Mouse (Mus musculus) hindbrain, postnatal 0 days (tissue): Measurements from ENCODE around the gene Ndufb6. TPM values are rescaled to one million over a fixed set of nuclear protein-coding genes. Genes with fewer than 3 reads are reported as not detected.

Source experiments
- ATAC-seq: fragments of 200-750 bp; cut with Nextera tagmentation; 2 replicates; pipeline ENCODE4 v1.8.0; 2017; ENCODE audit warnings: mild to moderate bottlenecking, moderate TSS enrichment, moderate library complexity
- DNase-seq: peaks from one replicate; pipeline ENCODE4 v3.0.0-alpha.2; 2015; ENCODE audit warnings: low spot score
- H3K27ac ChIP-seq: fragments of 300-500 bp; sonication (generic); 2 replicates; pipeline ENCODE4 v1.5.1; 2014; ENCODE audit warnings: mild to moderate bottlenecking
- H3K27me3 ChIP-seq: fragments of 300-500 bp; sonication (generic); 2 replicates; pipeline ENCODE4 v1.6.1; 2014; ENCODE audit warnings: low read length, mixed read lengths; ENCODE audit not compliant: insufficient read depth
- H3K36me3 ChIP-seq: fragments of 300-500 bp; sonication (generic); 2 replicates; pipeline ENCODE4 v1.6.1; 2014; ENCODE audit warnings: low read length, mixed read lengths; ENCODE audit not compliant: insufficient read depth
- H3K4me1 ChIP-seq: fragments of 300-500 bp; sonication (generic); 2 replicates; pipeline ENCODE4 v1.6.1; 2014; ENCODE audit warnings: antibody characterized with exemption, low read length, mixed read lengths; ENCODE audit not compliant: insufficient read depth
- H3K4me2 ChIP-seq: fragments of 300-500 bp; sonication (generic); 2 replicates; pipeline ENCODE4 v1.6.1; 2014; ENCODE audit warnings: low read depth, mild to moderate bottlenecking, low read length, moderate library complexity, mixed read lengths
- H3K4me3 ChIP-seq: fragments of 300-500 bp; sonication (generic); 2 replicates; pipeline ENCODE4 v1.5.1; 2014; ENCODE audit warnings: low read length
- H3K9ac ChIP-seq: fragments of 300-500 bp; sonication (generic); replicated peaks from 2 replicates; pipeline ENCODE4 v1.6.1; 2014; ENCODE audit warnings: mild to moderate bottlenecking, low read length, moderate library complexity, mixed read lengths
- H3K9me3 ChIP-seq: fragments of 300-500 bp; sonication (generic); 2 replicates; pipeline ENCODE4 v1.6.1; 2016; ENCODE audit warnings: low read length, mixed read lengths
- CTCF ChIP-seq: IDR thresholded peaks from 2 replicates; pipeline ENCODE4 v1.5.1; 2016; ENCODE audit warnings: antibody characterized with exemption, control low read depth, low read depth
- WGBS: fragments of 180-500 bp; shearing (Covaris S2); extraction: QIAGEN DNeasy Blood & Tissue Kit; methylation state at CpG from one replicate; pipeline ENCODE4 v1.1.7; 2014; 5-methylcytosine and 5-hydroxymethylcytosine counted together
- polyA plus RNA-seq: library from polyadenylated mRNA; unstranded; fragments of >200 nt; fragmentation: Nextera tagmentation; extraction: Ambion mirVana; gene quantifications from 2 replicates; pipeline ENCODE4 v1.2.1, GENCODE M21; 2015
- total RNA-seq: library from RNA; depleted of rRNA; stranded (reverse); fragments of >200 nt; gene quantifications from 2 replicates; pipeline ENCODE4 v1.2.3, GENCODE M21; 2014; rRNA removed

The Ndufb6 gene
- total and polyA plus RNA-seq, 2 experiments from 2014 or later, result 180 to 456 TPM

- H3K27ac ChIP-seq, result no peak overlapping the region
- H3K36me3 ChIP-seq, result no peaks in the 10 kb centered on the region
- H3K4me2 ChIP-seq, result no peak overlapping the region
- no peak for DNase-seq
- no peak overlapping the region for H3K9ac ChIP-seq
- no peak overlapping the region for H3K4me3 ChIP-seq
- H3K27me3 ChIP-seq, result no peaks in the 10 kb centered on the region
- TF ChIP-seq CTCF, result no peak
- no peaks in the 10 kb centered on the region for H3K4me1 ChIP-seq
- no peaks in the 10 kb centered on the region for H3K9me3 ChIP-seq
- ATAC-seq, result no peak
- 93% methylated on average over 6 of the region's 6 CpGs for WGBS
Measured at GRCm38 (mm10) chr4:40229723-40230122, 49.5 kb downstream of the Ndufb6 start.

- no peak overlapping the region for H3K4me3 ChIP-seq
- no peak overlapping the region for H3K4me2 ChIP-seq
- no peak for DNase-seq
- H3K4me1 ChIP-seq, result no peaks in the 10 kb centered on the region
- no peak for TF ChIP-seq CTCF
- no peaks in the 10 kb centered on the region for H3K9me3 ChIP-seq
- H3K27me3 ChIP-seq, result no peaks in the 10 kb centered on the region
- H3K27ac ChIP-seq, result no peak overlapping the region
- WGBS, result 88% methylated on average over 7 of the region's 7 CpGs
- H3K36me3 ChIP-seq, result no peaks in the 10 kb centered on the region
- no peak overlapping the region for H3K9ac ChIP-seq
- no peak for ATAC-seq
Measured at GRCm38 (mm10) chr4:40227886-40228285, 51.3 kb downstream of the Ndufb6 start.

DNA sequence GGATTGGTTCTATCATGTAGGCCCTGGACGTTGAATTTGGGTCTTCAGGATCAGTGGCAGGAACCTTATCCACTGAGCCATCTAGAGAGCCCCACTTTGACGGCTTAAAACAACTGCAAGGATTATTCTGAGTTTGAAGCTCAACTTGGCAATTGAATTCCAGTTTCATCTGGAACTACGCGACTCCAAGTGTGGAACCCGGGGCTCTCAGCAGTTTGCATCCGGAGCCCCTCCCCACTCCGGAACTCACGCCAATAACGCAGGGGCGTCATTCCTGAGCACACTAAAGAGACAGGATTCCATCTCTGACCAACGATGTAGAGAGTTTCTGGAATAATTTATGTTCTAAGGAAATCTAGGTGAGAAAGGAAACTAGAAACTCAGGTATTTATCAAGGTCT lies 52.1 kb downstream of the Ndufb6 start:
- ATAC-seq, result no peak
- Histone ChIP-seq H3K27me3 (no peaks in the 10 kb centered on the region), H3K4me1 (no peaks in the 10 kb centered on the region), H3K4me3 (no peak overlapping the region), H3K9me3 (no peaks in the 10 kb centered on the region), H3K36me3 (no peaks in the 10 kb centered on the region), H3K9ac (no peak overlapping the region), H3K27ac (no peak overlapping the region), H3K4me2 (no peak overlapping the region)
- no peak for DNase-seq
- no peak for TF ChIP-seq CTCF
- WGBS, result 90% methylated on average over 11 of the region's 11 CpGs

DNA sequence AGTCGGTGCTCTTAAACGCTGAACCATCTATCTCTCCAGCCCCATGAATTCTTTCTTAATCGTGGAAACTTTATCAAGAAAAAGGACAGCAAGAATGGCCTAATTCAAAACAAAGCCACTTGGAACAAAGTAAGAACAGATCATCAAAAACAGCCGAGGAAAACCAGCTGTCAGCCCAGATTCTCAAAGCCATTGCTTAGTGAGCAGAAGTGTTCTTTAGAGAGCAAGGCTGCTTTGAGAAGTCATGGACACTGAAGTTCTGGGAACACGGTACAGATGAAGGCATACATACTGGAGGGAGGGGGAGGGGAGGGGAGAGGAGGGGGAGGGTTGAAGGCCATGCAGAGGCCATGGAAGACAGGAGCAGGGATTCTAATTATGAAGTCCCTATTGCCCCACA lies 53.1 kb downstream of the Ndufb6 start:
- Histone ChIP-seq H3K27ac (no peak overlapping the region), H3K4me2 (no peak overlapping the region), H3K36me3 (no peaks in the 10 kb centered on the region), H3K4me1 (no peaks in the 10 kb centered on the region), H3K9me3 (no peaks in the 10 kb centered on the region), H3K4me3 (no peak overlapping the region), H3K9ac (no peak overlapping the region), H3K27me3 (no peaks in the 10 kb centered on the region)
- DNase-seq (no peak), ATAC-seq (no peak)
- WGBS, result 76% methylated on average over 5 of the region's 5 CpGs
- TF ChIP-seq CTCF, result no peak

DNA sequence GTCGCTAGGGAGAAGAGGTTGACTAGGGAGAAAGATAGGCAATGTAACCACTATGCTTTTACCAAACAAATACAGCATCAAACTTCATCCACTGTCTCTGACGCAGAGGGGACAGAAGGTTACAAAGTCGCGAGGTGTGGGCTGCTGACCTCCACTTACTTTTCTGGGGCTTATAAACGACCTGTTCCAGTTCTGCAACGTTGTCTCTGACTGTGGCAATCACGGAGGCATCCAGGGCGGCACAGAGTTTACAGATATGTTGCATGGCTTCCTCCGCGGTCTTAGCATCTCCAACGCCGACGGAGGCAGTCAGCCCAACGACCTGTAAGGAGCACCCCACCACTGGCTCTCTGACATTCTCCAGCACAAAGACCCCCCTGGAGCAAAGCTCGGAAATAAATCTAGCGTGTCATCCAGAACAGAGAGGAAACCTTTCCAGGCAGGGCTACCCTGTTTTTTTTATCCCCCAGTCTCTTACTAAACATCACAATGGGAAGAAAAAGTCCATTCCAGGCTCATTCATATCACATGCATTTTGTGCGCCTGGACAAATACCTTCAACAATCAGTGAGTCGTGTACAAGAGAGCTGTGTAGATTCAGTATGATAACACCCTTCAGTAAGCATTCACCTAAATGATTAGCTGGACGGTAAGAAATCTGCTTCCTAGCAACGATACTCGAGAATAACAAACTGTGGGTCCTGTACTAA lies 57.2 kb downstream of the Ndufb6 start:
- H3K9me3 ChIP-seq, result no peaks in the 10 kb centered on the region
- H3K4me1 ChIP-seq, result no peaks in the 10 kb centered on the region
- ATAC-seq (no peak), DNase-seq (no peak)
- no peaks in the 10 kb centered on the region for H3K36me3 ChIP-seq
- no peak overlapping the region for H3K27ac ChIP-seq
- no peak overlapping the region for H3K4me3 ChIP-seq
- 0 out of 2 replicates have a peak overlapping the region, but pooled peaks have one; percentile 5 for H3K4me2 ChIP-seq
- TF ChIP-seq CTCF, result no peak
- no peak overlapping the region for H3K9ac ChIP-seq
- no peaks in the 10 kb centered on the region for H3K27me3 ChIP-seq
- WGBS, result 34% methylated on average over 21 of the region's 21 CpGs

GRCm38 (mm10) chr4:40221004-40221760 lies 58.0 kb downstream of the Ndufb6 start:
- Histone ChIP-seq H3K4me3 (no peak overlapping the region), H3K27me3 (no peaks in the 10 kb centered on the region), H3K4me2 (no peak overlapping the region; the same call in 1 of the 2 replicates), H3K4me1 (no peaks in the 10 kb centered on the region), H3K9ac (no peak overlapping the region), H3K27ac (no peak overlapping the region), H3K9me3 (no peaks in the 10 kb centered on the region), H3K36me3 (no peaks in the 10 kb centered on the region)
- WGBS, result 32% methylated on average over 14 of the region's 14 CpGs
- TF ChIP-seq CTCF, result no peak
- ATAC-seq (no peak), DNase-seq (no peak)

Other genes with a start within 250 kb of the Ndufb6 start
- 54.7 and 57.0 TPM in 2 replicates for gene Aco1, start 136.3 kb downstream of the Ndufb6 start, total RNA-seq
- gene Aco1, start 136.3 kb downstream of the Ndufb6 start, polyA plus RNA-seq, result 37.5 and 38.3 TPM in 2 replicates
- 4.2 and 7.0 TPM in 2 replicates for gene Ddx58, start 39.6 kb downstream of the Ndufb6 start, total RNA-seq
- 2.3 and 4.2 TPM in 2 replicates for gene Ddx58, start 39.6 kb downstream of the Ndufb6 start, polyA plus RNA-seq
- gene Smim27, start 9.8 kb downstream of the Ndufb6 start, total RNA-seq, result 0.31 and 1.7 TPM in 2 replicates
- gene Smim27, start 9.8 kb downstream of the Ndufb6 start, polyA plus RNA-seq, result 19.1 and 28.5 TPM in 2 replicates
- 19.1 and 21.3 TPM in 2 replicates for gene Topors, start 9.6 kb downstream of the Ndufb6 start, total RNA-seq
- 30.0 and 30.7 TPM in 2 replicates for gene Topors, start 9.6 kb downstream of the Ndufb6 start, polyA plus RNA-seq
- gene Tmem215, start 192.8 kb upstream of the Ndufb6 start, total RNA-seq, result 0.47 and 2.7 TPM in 2 replicates
- gene Tmem215, start 192.8 kb upstream of the Ndufb6 start, polyA plus RNA-seq, result 1.5 and 1.7 TPM in 2 replicates